Comparison of ENCODE assay signal across 25 mouse cellular contexts in genomic region chr17:74015128-74015527, GRCm38 (mm10). TPM values are rescaled to one million over a fixed set of nuclear protein-coding genes. Genes with fewer than 3 reads are reported as not detected.
A peak's percentile ranks its signal among the peaks of the same experiment; 100 is the strongest.
DNase-seq lines count a peak whose midpoint lies in the region; ATAC-seq and TF ChIP-seq lines count a peak whose summit lies in the region.
"Had no signal": no experiment of that assay in that cellular context is flagged by ENCODE, and none has a peak within 500 bp of the region (broad histone marks: within the 10 kb centered on the region; RNA-seq: fewer than 3 reads in every experiment).

No protein-coding gene starts in this region.

- no peak overlapping the region for H3K9ac ChIP-seq in CH12.LX (ENCODE audit: insufficient read depth, low read depth)
- H3K9ac ChIP-seq in ES-E14 (ENCODE audit: insufficient read depth, low read depth, low read length, poor library complexity, severe bottlenecking) = no peak overlapping the region
- no peak overlapping the region for H3K9ac ChIP-seq in MEL (ENCODE audit: control insufficient read depth, low read depth, low read length, poor library complexity, severe bottlenecking)
- H3K9ac ChIP-seq in heart, embryonic 12.5 days = no peak overlapping the region

- no peak for TF ChIP-seq RAD21 in CH12.LX (IDR thresholded peaks at IDR 0.05; ENCODE audit: low read depth, low read length)
- TF ChIP-seq RAD21 in MEL (IDR thresholded peaks at IDR 0.05; ENCODE audit: low read depth, low read length) = no peak

- TF ChIP-seq POLR2A in CH12.LX (IDR thresholded peaks at IDR 0.05; ENCODE audit: low read depth, low read length) (no peak), MEL (IDR thresholded peaks at IDR 0.05; ENCODE audit: control insufficient read depth in 1 of 2, insufficient read depth in 1 of 2, low read depth in 1 of 2, low read length in 2 of 2, poor library complexity in 1 of 2) (no peak)

- H3K4me1 ChIP-seq in CH12.LX (ENCODE audit: control insufficient read depth in 1 of 2, insufficient read depth in 2 of 2) (peaks cover 0 to 4% of the 10 kb centered on the region in 2 experiments; a peak in 2 of 4 replicates), ES-E14 (ENCODE audit: control insufficient read depth in 2 of 2, insufficient read depth in 2 of 2, low read length in 2 of 2, poor library complexity in 1 of 2) (no peaks in the 10 kb centered on the region), MEL (ENCODE audit: control insufficient read depth in 1 of 2, insufficient read depth in 2 of 2, low read length in 2 of 2) (0 out of 4 replicates have a peak, but pooled peaks cover 0 to under 1% of the 10 kb centered on the region in 2 experiments)
- H3K4me1 ChIP-seq in heart, embryonic 12.5 days (replicated peaks) = no peaks in the 10 kb centered on the region

- no peak for ATAC-seq in heart, embryonic 12.5 days (ENCODE audit: insufficient number of reproducible peaks, low FRiP score)
- ATAC-seq: activated CD4-positive, CD25-positive, alpha-beta regulatory T cell, adult 4 months; CD4-positive, CD25-positive, alpha-beta regulatory T cell, adult 4 months; Patski had no signal

- H3K27me3 ChIP-seq in CH12.LX (replicated peaks) (no peaks in the 10 kb centered on the region), MEL (ENCODE audit: control insufficient read depth in 1 of 2, insufficient read depth in 2 of 2, low read length in 2 of 2) (peaks cover 0 to 3% of the 10 kb centered on the region in 2 experiments; a peak in 2 of 4 replicates)
- no peaks in the 10 kb centered on the region; the same call in 1 of the 2 replicates for H3K27me3 ChIP-seq in heart, embryonic 12.5 days (replicated peaks)
- H3K27me3 ChIP-seq: Patski had no signal

- H3K27ac ChIP-seq in CH12.LX (ENCODE audit: insufficient read depth, low read depth) (no peak overlapping the region), ES-E14 (ENCODE audit: insufficient read depth, low read depth, low read length, poor library complexity, severe bottlenecking) (no peak overlapping the region), MEL (ENCODE audit: control insufficient read depth, low read depth, low read length) (no peak overlapping the region)
- no peak overlapping the region for H3K27ac ChIP-seq in heart, embryonic 12.5 days (ENCODE audit: poor library complexity, severe bottlenecking)

- H3K79me2 ChIP-seq in CH12.LX (replicated peaks; ENCODE audit: control insufficient read depth, extremely low read depth, insufficient read depth, poor library complexity, severe bottlenecking) (no peaks in the 10 kb centered on the region), MEL (ENCODE audit: control insufficient read depth, insufficient read depth, low read length, poor library complexity) (no peaks in the 10 kb centered on the region; the same call in 1 of the 2 replicates)

- DNase-seq in CH12.LX (ENCODE audit: extremely low read depth) (no peak), ES-E14 (ENCODE audit: low read depth, low spot score) (no peak), MEL (ENCODE audit: low read depth, low spot score) (no peak)
- DNase-seq in adrenal gland, adult (ENCODE audit: inconsistent age in 2 of 2, low spot score in 1 of 2) = no peak
- no peak for DNase-seq in embryo, embryonic 11 days
- DNase-seq: adrenal gland, adult 2 months; adrenal gland, adult 8-10 months; adrenal gland, postnatal 10 days; adrenal gland, postnatal 14 days; adrenal gland, postnatal 25 days; adrenal gland, postnatal 36 days; B cell, adult 2 months; cerebellum, adult 11 months; cerebellum, adult 11-12 months; cerebellum, adult 18-20 months; cerebellum, adult 2 months; cerebellum, adult 8-10 months; cerebellum, adult 9-10 months; cerebellum, adult 9-11 months had no signal

- 80% methylated on average over 6 of the region's 6 CpGs for WGBS in heart, embryonic 12.5 days

- no peaks in the 10 kb centered on the region for H3K9me3 ChIP-seq in CH12.LX (replicated peaks; ENCODE audit: low read length)
- no peaks in the 10 kb centered on the region for H3K9me3 ChIP-seq in ES-E14 (ENCODE audit: control insufficient read depth, insufficient read depth, low read depth, low read length)
- H3K9me3 ChIP-seq in MEL (replicated peaks; ENCODE audit: insufficient read depth, low read length) = no peaks in the 10 kb centered on the region
- no peaks in the 10 kb centered on the region for H3K9me3 ChIP-seq in heart, embryonic 12.5 days (replicated peaks)
- H3K9me3 ChIP-seq: G1E had no signal

- TF ChIP-seq EP300 in CH12.LX (IDR thresholded peaks at IDR 0.05; ENCODE audit: low read length) (no peak), MEL (IDR thresholded peaks at IDR 0.05; ENCODE audit: low read depth in 1 of 2, low read length in 2 of 2) (no peak)

- H3K4me2 ChIP-seq in CH12.LX (ENCODE audit: insufficient read depth, low read depth, poor library complexity, severe bottlenecking) = no peak overlapping the region
- no peak overlapping the region for H3K4me2 ChIP-seq in heart, embryonic 12.5 days

- H3K36me3 ChIP-seq in CH12.LX (replicated peaks in 1 of 2; ENCODE audit: control insufficient read depth in 1 of 2, insufficient read depth in 1 of 2, low read length in 1 of 2) = no peaks in the 10 kb centered on the region
- no peaks in the 10 kb centered on the region for H3K36me3 ChIP-seq in ES-E14 (ENCODE audit: control insufficient read depth, insufficient read depth, low read length, poor library complexity, severe bottlenecking)
- no peaks in the 10 kb centered on the region for H3K36me3 ChIP-seq in MEL (ENCODE audit: control insufficient read depth in 1 of 2, insufficient read depth in 2 of 2, low read length in 2 of 2)
- no peaks in the 10 kb centered on the region for H3K36me3 ChIP-seq in heart, embryonic 12.5 days
- H3K36me3 ChIP-seq: G1E had no signal

- TF ChIP-seq CTCF in CH12.LX (conservative IDR thresholded peaks at IDR 0.05 in 1 of 2, IDR thresholded peaks at IDR 0.05 in 1 of 2; ENCODE audit: low read depth in 2 of 2, low read length in 2 of 2) = no peak
- TF ChIP-seq CTCF in MEL (IDR thresholded peaks at IDR 0.05 in 2 of 3, conservative IDR thresholded peaks at IDR 0.05 in 1 of 3; ENCODE audit: control insufficient read depth in 1 of 3, insufficient read depth in 1 of 3, low read depth in 2 of 3, low read length in 3 of 3, poor library complexity in 1 of 3, severe bottlenecking in 1 of 3) = no peak

- in situ Hi-C loops in CH12.LX (cut with MboI; ENCODE audit: low pct_ligation_motif_present, low pct_unique_long_range_greater_than_20kb, low sequenced_read_pairs) (loop anchor here (25.0 kb wide), 1 partner anchor 297 kb away; the partner anchor contains the start of gene Dpy30), ES-E14 (cut with MboI; ENCODE audit: low sequenced_read_pairs in 2 of 2, unreplicated experiment in 2 of 2) (no loop called here)

- H3K4me3 ChIP-seq in CH12.LX (replicated peaks in 1 of 3; ENCODE audit: low read depth in 2 of 3, low read length in 2 of 3, poor library complexity in 1 of 3) = no peak overlapping the region
- no peak overlapping the region for H3K4me3 ChIP-seq in ES-E14 (ENCODE audit: insufficient read depth in 1 of 2, low read depth in 1 of 2, low read length in 2 of 2, poor library complexity in 1 of 2, severe bottlenecking in 1 of 2)
- no peak overlapping the region for H3K4me3 ChIP-seq in MEL (ENCODE audit: control insufficient read depth in 1 of 2, insufficient read depth in 1 of 2, low read depth in 2 of 2, low read length in 2 of 2)
- H3K4me3 ChIP-seq in heart, embryonic 12.5 days = no peak overlapping the region

- dilution Hi-C loops in CH12.LX (cut with MboI; ENCODE audit: extremely low pct_ligation_motif_present, extremely low pct_unique_long_range_greater_than_20kb, low sequenced_read_pairs) = no loop called here

TF ChIP-seq in CH12.LX, 34 proteins besides CTCF, POLR2A, EP300 and RAD21:
- TF ChIP-seq MAFK (IDR thresholded peaks at IDR 0.05; ENCODE audit: insufficient replicate concordance, low read length) (peak; percentile 55; the same call in 1 of the 2 replicates), NRF1 (IDR thresholded peaks at IDR 0.05; ENCODE audit: low read depth, low read length) (no peak)

TF ChIP-seq in ES-E14, 5 proteins besides CTCF, POLR2A, EP300 and RAD21:
- no peak for TF ChIP-seq ZC3H11A (IDR thresholded peaks at IDR 0.05; ENCODE audit: borderline replicate concordance, low read depth, low read length)
- TF ChIP-seq MAFK (IDR thresholded peaks at IDR 0.05; ENCODE audit: insufficient read depth, low read depth, low read length) = peak; percentile 87

TF ChIP-seq in MEL, 35 proteins besides CTCF, POLR2A, EP300 and RAD21:
- TF ChIP-seq USF1 (IDR thresholded peaks at IDR 0.05; ENCODE audit: low read depth, low read length) (no peak), SMC3 (IDR thresholded peaks at IDR 0.05; ENCODE audit: low read depth, low read length) (no peak), KAT2A (conservative IDR thresholded peaks at IDR 0.05; ENCODE audit: low read depth, low read length) (no peak), MAFK (IDR thresholded peaks at IDR 0.05; ENCODE audit: borderline replicate concordance, low read depth, low read length) (peak; percentile 41; the same call in 1 of the 2 replicates), ETS1 (IDR thresholded peaks at IDR 0.05; ENCODE audit: low read depth, low read length) (no peak)

RNA-seq across cellular contexts. Expression of gene Srd5a2, which starts 32.6 kb away (rescaled TPM):
- not detected in 2 replicates for total RNA-seq in CH12.LX (2012; rRNA removed)
- not detected in 2 replicates for total RNA-seq in CH12.LX (2014; rRNA removed)
- not detected in 2 replicates for polyA plus RNA-seq in CH12.LX (2012; ENCODE audit: insufficient read length, low read depth)
- 0.22 TPM in 1 of 2 replicates, not detected in the other for total RNA-seq in ES-E14 (2012; rRNA removed)
- total RNA-seq in MEL (2012; rRNA removed) = not detected in 2 replicates
- not detected for polyA plus RNA-seq in MEL (2012; ENCODE audit: insufficient read depth in 1 of 2, insufficient read length in 2 of 2, low read depth in 1 of 2, low replicate concordance in 2 of 2, missing spikeins in 1 of 2)
- not detected in 2 replicates for polyA plus RNA-seq in heart, embryonic 12.5 days (2016; fragmentation: Nextera tagmentation; extraction: Ambion mirVana)
- total RNA-seq: G1E had no signal
- polyA plus RNA-seq: activated CD4-positive, CD25-positive, alpha-beta regulatory T cell, adult 4 months; C2C12; CD4-positive, CD25-positive, alpha-beta regulatory T cell, adult 4 months; cerebellum, adult 2 months; G1E; Patski had no signal

Comparison
In these comparisons a context has a peak if more than half of its experiments do, and no peak if none do; other contexts are left out.
1. Of the 35 proteins assayed by ChIP-seq in both MEL and CH12.LX: peak only in MEL: none; only in CH12.LX: none; in both: MAFK; in neither: 34.